Mouse (Mus musculus): Measurements from ENCODE around the gene Lyl1. TPM values are rescaled to one million over a fixed set of nuclear protein-coding genes. Genes with fewer than 3 reads are reported as not detected.

The Lyl1 gene
- polyA plus RNA-seq, 1 experiment from 2014 or later = 5.1 TPM

GRCm38 (mm10) chr8:84738266-84738665 lies 37.0 kb downstream of the Lyl1 start:
- peak overlapping the region; percentile 21; the same call in 1 of the 2 replicates for H3K4me2 ChIP-seq
- DNase-seq (ENCODE audit: low spot score, missing footprints) (no peak), ATAC-seq (ENCODE audit: low FRiP score) (no peak)
- peaks cover 27% of the 10 kb centered on the region for H3K4me1 ChIP-seq (ENCODE audit: control insufficient read depth, insufficient read depth, low read length)
- H3K9ac ChIP-seq (ENCODE audit: low read length) = peak overlapping the region; percentile 33
- H3K9me3 ChIP-seq (ENCODE audit: control insufficient read depth, low read length) = no peaks in the 10 kb centered on the region
- H3K27me3 ChIP-seq (ENCODE audit: control insufficient read depth, insufficient read depth, low read length) = peaks cover 96% of the 10 kb centered on the region
- no peaks in the 10 kb centered on the region for H3K36me3 ChIP-seq (ENCODE audit: control insufficient read depth, insufficient read depth, low read length)
- 1% methylated on average over 10 of the region's 10 CpGs for WGBS
- no peak overlapping the region for H3K27ac ChIP-seq (ENCODE audit: low read depth, low read length)
- no peak overlapping the region for H3K4me3 ChIP-seq (ENCODE audit: low read depth, low read length)

GRCm38 (mm10) chr8:84738715-84739400 lies 37.6 kb downstream of the Lyl1 start:
- Histone ChIP-seq H3K9ac (ENCODE audit: low read length) (peak overlapping the region; percentile 33), H3K9me3 (ENCODE audit: control insufficient read depth, low read length) (no peaks in the 10 kb centered on the region), H3K4me3 (ENCODE audit: low read depth, low read length) (no peak overlapping the region), H3K4me2 (no peak overlapping the region), H3K27me3 (ENCODE audit: control insufficient read depth, insufficient read depth, low read length) (peaks cover 97% of the 10 kb centered on the region), H3K36me3 (ENCODE audit: control insufficient read depth, insufficient read depth, low read length) (no peaks in the 10 kb centered on the region), H3K4me1 (ENCODE audit: control insufficient read depth, insufficient read depth, low read length) (peaks cover 32% of the 10 kb centered on the region), H3K27ac (ENCODE audit: low read depth, low read length) (no peak overlapping the region)
- 23% methylated on average over 10 of the region's 10 CpGs for WGBS
- ATAC-seq (ENCODE audit: low FRiP score) (no peak), DNase-seq (ENCODE audit: low spot score, missing footprints) (peak; percentile 90)

- WGBS = 0% methylated on average over 1 of the region's 1 CpGs
- Histone ChIP-seq H3K4me2 (no peak overlapping the region), H3K9me3 (ENCODE audit: control insufficient read depth, low read length) (no peaks in the 10 kb centered on the region), H3K27ac (ENCODE audit: low read depth, low read length) (no peak overlapping the region), H3K27me3 (ENCODE audit: control insufficient read depth, insufficient read depth, low read length) (peaks cover 99% of the 10 kb centered on the region), H3K9ac (ENCODE audit: low read length) (no peak overlapping the region; the same call in 1 of the 2 replicates), H3K36me3 (ENCODE audit: control insufficient read depth, insufficient read depth, low read length) (no peaks in the 10 kb centered on the region), H3K4me1 (ENCODE audit: control insufficient read depth, insufficient read depth, low read length) (peaks cover 37% of the 10 kb centered on the region), H3K4me3 (ENCODE audit: low read depth, low read length) (no peak overlapping the region)
- no peak for DNase-seq (ENCODE audit: low spot score, missing footprints)
- no peak for ATAC-seq (ENCODE audit: low FRiP score)
These were observed 38.1 kb downstream of the Lyl1 start for GRCm38 (mm10) chr8:84739401-84739742.

GRCm38 (mm10) chr8:84740895-84741843 lies 39.9 kb downstream of the Lyl1 start:
- no peak overlapping the region for H3K4me2 ChIP-seq
- H3K4me3 ChIP-seq (ENCODE audit: low read depth, low read length) = no peak overlapping the region
- no peak overlapping the region for H3K27ac ChIP-seq (ENCODE audit: low read depth, low read length)
- H3K9ac ChIP-seq (ENCODE audit: low read length) = no peak overlapping the region
- peaks cover 99% of the 10 kb centered on the region for H3K27me3 ChIP-seq (ENCODE audit: control insufficient read depth, insufficient read depth, low read length)
- 13% methylated on average over 13 of the region's 13 CpGs for WGBS
- DNase-seq (ENCODE audit: low spot score, missing footprints) (peak; percentile 90), ATAC-seq (ENCODE audit: low FRiP score) (no peak)
- H3K36me3 ChIP-seq (ENCODE audit: control insufficient read depth, insufficient read depth, low read length) = no peaks in the 10 kb centered on the region
- peaks cover 53% of the 10 kb centered on the region for H3K4me1 ChIP-seq (ENCODE audit: control insufficient read depth, insufficient read depth, low read length)
- H3K9me3 ChIP-seq (ENCODE audit: control insufficient read depth, low read length) = no peaks in the 10 kb centered on the region

GRCm38 (mm10) chr8:84742171-84743053 lies 41.2 kb downstream of the Lyl1 start:
- peak; percentile 39; the same call in 1 of the 2 replicates for ATAC-seq (ENCODE audit: low FRiP score)
- peak overlapping the region; percentile 23 for H3K4me2 ChIP-seq
- WGBS = 1% methylated on average over 32 of the region's 32 CpGs
- H3K36me3 ChIP-seq (ENCODE audit: control insufficient read depth, insufficient read depth, low read length) = no peaks in the 10 kb centered on the region
- H3K27ac ChIP-seq (ENCODE audit: low read depth, low read length) = no peak overlapping the region; the same call in 1 of the 2 replicates
- H3K9ac ChIP-seq (ENCODE audit: low read length) = peak overlapping the region; percentile 11; the same call in 1 of the 2 replicates
- H3K4me1 ChIP-seq (ENCODE audit: control insufficient read depth, insufficient read depth, low read length) = peaks cover 55% of the 10 kb centered on the region
- H3K4me3 ChIP-seq (ENCODE audit: low read depth, low read length) = no peak overlapping the region
- DNase-seq (ENCODE audit: low spot score, missing footprints) = peak; percentile 96
- no peaks in the 10 kb centered on the region for H3K9me3 ChIP-seq (ENCODE audit: control insufficient read depth, low read length)
- peaks cover 99% of the 10 kb centered on the region for H3K27me3 ChIP-seq (ENCODE audit: control insufficient read depth, insufficient read depth, low read length)

- Histone ChIP-seq H3K9ac (ENCODE audit: low read length) (peak overlapping the region; percentile 11; the same call in 1 of the 2 replicates), H3K9me3 (ENCODE audit: control insufficient read depth, low read length) (no peaks in the 10 kb centered on the region), H3K4me2 (peak overlapping the region; percentile 23; the same call in 1 of the 2 replicates), H3K27me3 (ENCODE audit: control insufficient read depth, insufficient read depth, low read length) (peaks cover 99% of the 10 kb centered on the region), H3K36me3 (ENCODE audit: control insufficient read depth, insufficient read depth, low read length) (no peaks in the 10 kb centered on the region), H3K4me1 (ENCODE audit: control insufficient read depth, insufficient read depth, low read length) (peaks cover 50% of the 10 kb centered on the region), H3K27ac (ENCODE audit: low read depth, low read length) (no peak overlapping the region), H3K4me3 (ENCODE audit: low read depth, low read length) (no peak overlapping the region)
- no peak for DNase-seq (ENCODE audit: low spot score, missing footprints)
- WGBS = 4% methylated on average over 10 of the region's 10 CpGs
- peak; percentile 8; the same call in 1 of the 2 replicates for ATAC-seq (ENCODE audit: low FRiP score)
These were observed 41.8 kb downstream of the Lyl1 start for GRCm38 (mm10) chr8:84743054-84743415.

- Histone ChIP-seq H3K9ac (ENCODE audit: low read length) (0 out of 2 replicates have a peak overlapping the region, but pooled peaks have one; percentile 16), H3K27ac (ENCODE audit: low read depth, low read length) (0 out of 2 replicates have a peak overlapping the region, but pooled peaks have one; percentile 25), H3K9me3 (ENCODE audit: control insufficient read depth, low read length) (no peaks in the 10 kb centered on the region), H3K36me3 (ENCODE audit: control insufficient read depth, insufficient read depth, low read length) (no peaks in the 10 kb centered on the region), H3K4me2 (peak overlapping the region; percentile 23; the same call in 1 of the 2 replicates), H3K27me3 (ENCODE audit: control insufficient read depth, insufficient read depth, low read length) (peaks cover 99% of the 10 kb centered on the region), H3K4me3 (ENCODE audit: low read depth, low read length) (no peak overlapping the region), H3K4me1 (ENCODE audit: control insufficient read depth, insufficient read depth, low read length) (peaks cover 43% of the 10 kb centered on the region)
- ATAC-seq (ENCODE audit: low FRiP score) (peak; percentile 75), DNase-seq (ENCODE audit: low spot score, missing footprints) (peak; percentile 93)
- 5% methylated on average over 15 of the region's 17 CpGs for whole genome bisulfite sequencing
These were observed 42.5 kb downstream of the Lyl1 start for GRCm38 (mm10) chr8:84743517-84744420.

Data from midbrain, embryonic 11.5 days (tissue).